Mouse (Mus musculus): ENCODE measurements around the gene Pkd1l3. TPM values are rescaled to one million over a fixed set of nuclear protein-coding genes. Genes with fewer than 3 reads are reported as not detected.
A peak's percentile ranks its signal among the peaks of the same experiment; 100 is the strongest.

Gene Pkd1l3
- total RNA-seq, 2 experiments from 2014 or later, result 0.93 to 2.0 TPM

GRCm38 (mm10) chr8:109694154-109694553 is 79.8 kb downstream of the Pkd1l3 start:
- DNase-seq (ENCODE audit: low spot score in 2 of 2), result no peak

GRCm38 (mm10) chr8:109697754-109698153 is 83.4 kb downstream of the Pkd1l3 start:
- no peak for DNase-seq (ENCODE audit: low spot score in 2 of 2)

- DNase-seq (ENCODE audit: low spot score in 2 of 2), result no peak
Observed at GRCm38 (mm10) chr8:109698477-109698876, 84.2 kb downstream of the Pkd1l3 start.

- DNase-seq (ENCODE audit: low spot score in 2 of 2), result no peak
Observed at GRCm38 (mm10) chr8:109704565-109705319, 90.4 kb downstream of the Pkd1l3 start.

GRCm38 (mm10) chr8:109705320-109706075 is 91.2 kb downstream of the Pkd1l3 start, which contains the start of gene Zfp821:
Zfp821 (plus strand) TSS chr8:109705546.
- peak; percentile 88 to 94 for DNase-seq (ENCODE audit: low spot score in 2 of 2)

- DNase-seq (ENCODE audit: low spot score in 2 of 2), result peak in 1 of 2 experiments; percentile 26
Observed at GRCm38 (mm10) chr8:109706076-109706873, 92.0 kb downstream of the Pkd1l3 start.

GRCm38 (mm10) chr8:109706874-109707237 is 92.5 kb downstream of the Pkd1l3 start:
- DNase-seq (ENCODE audit: low spot score in 2 of 2), result peak; percentile 35 to 66

- no peak for DNase-seq (ENCODE audit: low spot score in 2 of 2)
Observed at GRCm38 (mm10) chr8:109707921-109708320, 93.6 kb downstream of the Pkd1l3 start.

GRCm38 (mm10) chr8:109712521-109712920 is 98.2 kb downstream of the Pkd1l3 start:
- no peak for DNase-seq (ENCODE audit: low spot score in 2 of 2)

GRCm38 (mm10) chr8:109714961-109715360 is 100.6 kb downstream of the Pkd1l3 start:
- DNase-seq (ENCODE audit: low spot score in 2 of 2), result no peak

Other genes with a start within 250 kb of the Pkd1l3 start
- under 1 TPM in 1 of 2 experiments, not detected in 1; 0.18 TPM for gene Pmfbp1, start 120.5 kb upstream of the Pkd1l3 start, total RNA-seq (2021)
- gene Dhx38, start 48.7 kb upstream of the Pkd1l3 start, total RNA-seq (2021), result 10 to 100 TPM; 22.7 to 24.8 TPM
- 10 to 100 TPM; 12.3 to 13.8 TPM for gene Txnl4b, start 48.6 kb upstream of the Pkd1l3 start, total RNA-seq (2021)
- gene Hp, start 35.3 kb upstream of the Pkd1l3 start, total RNA-seq (2021), result not detected
- 10 to 100 TPM; 22.2 to 25.6 TPM for gene Dhodh, start 5.8 kb upstream of the Pkd1l3 start, total RNA-seq (2021)
- gene Ist1, start 78.7 kb downstream of the Pkd1l3 start, total RNA-seq (2021), result 10 to 100 TPM; 86.1 to 97.9 TPM
- 10 to 100 TPM; 49.5 to 55.7 TPM for gene Zfp821, start 91.0 kb downstream of the Pkd1l3 start, total RNA-seq (2021)
- gene Atxn1l, start 123.2 kb downstream of the Pkd1l3 start, total RNA-seq (2021), result 10 to 100 TPM; 40.9 to 44.5 TPM
- 10 to 100 TPM; 85.2 to 88.6 TPM for gene Ap1g1, start 164.0 kb downstream of the Pkd1l3 start, total RNA-seq (2021)